ENCODE assay signal across 20 mouse cellular contexts in genomic region chr2:165571216-165571778, GRCm38 (mm10). TPM values are rescaled to one million over a fixed set of nuclear protein-coding genes. Genes with fewer than 3 reads are reported as not detected.
DNase-seq lines count a peak whose midpoint lies in the region; ATAC-seq and TF ChIP-seq lines count a peak whose summit lies in the region.
"Had no signal": no experiment of that assay in that cellular context is flagged by ENCODE, and none has a peak within 500 bp of the region (broad histone marks: within the 10 kb centered on the region; RNA-seq: fewer than 3 reads in every experiment).

No protein-coding gene starts in this region.

- no peak for DNase-seq in heart, postnatal 0 days (ENCODE audit: low spot score)
- DNase-seq in heart, postnatal 4 days: no peak
- DNase-seq in gastrocnemius, postnatal 25 days: no peak
- DNase-seq in cerebellum, adult 11-12 months: no peak
- DNase-seq in spleen, postnatal 4 days (ENCODE audit: low spot score in 2 of 2): no peak
- DNase-seq: adrenal gland, postnatal 10 days; cerebellum, postnatal 10 days; gastrocnemius, postnatal 14 days; heart, adult 2 months; liver, postnatal 0 days had no signal

- TF ChIP-seq EP300 in heart, postnatal 0 days (IDR thresholded peaks at IDR 0.05; ENCODE audit: low read depth): no peak

- no peaks in the 10 kb centered on the region for H3K4me1 ChIP-seq in heart, postnatal 0 days (ENCODE audit: control insufficient read depth, insufficient read depth)
- H3K4me1 ChIP-seq in embryonic facial prominence, embryonic 13.5 days: peaks cover 23% of the 10 kb centered on the region
- peaks cover 6% of the 10 kb centered on the region; the same call in 1 of the 2 replicates for H3K4me1 ChIP-seq in kidney, embryonic 15.5 days
- peaks cover 19% of the 10 kb centered on the region for H3K4me1 ChIP-seq in limb, embryonic 13.5 days
- H3K4me1 ChIP-seq: heart, embryonic 15.5 days; midbrain, embryonic 12.5 days; stomach, embryonic 15.5 days had no signal

- no peaks in the 10 kb centered on the region for H3K9me3 ChIP-seq in heart, postnatal 0 days (replicated peaks; ENCODE audit: control insufficient read depth, low read length)
- H3K9me3 ChIP-seq in embryonic facial prominence, embryonic 13.5 days: no peaks in the 10 kb centered on the region
- H3K9me3 ChIP-seq in kidney, embryonic 15.5 days (replicated peaks): no peaks in the 10 kb centered on the region
- H3K9me3 ChIP-seq in limb, embryonic 13.5 days: 0 out of 2 replicates have a peak, but pooled peaks cover 2% of the 10 kb centered on the region
- H3K9me3 ChIP-seq: forebrain, embryonic 12.5 days; heart, embryonic 15.5 days; hindbrain, embryonic 12.5 days; midbrain, embryonic 12.5 days; stomach, embryonic 15.5 days had no signal

- H3K27ac ChIP-seq in heart, postnatal 0 days (ENCODE audit: low read depth): no peak overlapping the region
- H3K27ac ChIP-seq in embryonic facial prominence, embryonic 13.5 days: peak overlapping the region; percentile 63; the same call in 1 of the 2 replicates
- peak overlapping the region; percentile 66 for H3K27ac ChIP-seq in kidney, embryonic 15.5 days
- H3K27ac ChIP-seq in limb, embryonic 13.5 days: no peak overlapping the region; the same call in 1 of the 2 replicates
- H3K27ac ChIP-seq: forebrain, embryonic 12.5 days; heart, adult 2 months; heart, embryonic 15.5 days; hindbrain, embryonic 12.5 days; midbrain, embryonic 12.5 days; stomach, embryonic 15.5 days had no signal

- no peaks in the 10 kb centered on the region for H3K27me3 ChIP-seq in heart, postnatal 0 days (ENCODE audit: control insufficient read depth, insufficient read depth, low read length)
- H3K27me3 ChIP-seq in embryonic facial prominence, embryonic 13.5 days: no peaks in the 10 kb centered on the region
- H3K27me3 ChIP-seq in kidney, embryonic 15.5 days: no peaks in the 10 kb centered on the region
- H3K27me3 ChIP-seq in limb, embryonic 13.5 days: 0 out of 2 replicates have a peak, but pooled peaks cover 6% of the 10 kb centered on the region
- H3K27me3 ChIP-seq: forebrain, embryonic 12.5 days; hindbrain, embryonic 12.5 days; midbrain, embryonic 12.5 days; stomach, embryonic 15.5 days had no signal

- no peak overlapping the region for H3K4me3 ChIP-seq in heart, postnatal 0 days (ENCODE audit: low read depth, low read length)
- H3K4me3 ChIP-seq in embryonic facial prominence, embryonic 13.5 days: no peak overlapping the region
- H3K4me3 ChIP-seq in kidney, embryonic 15.5 days (replicated peaks): no peak overlapping the region
- H3K4me3 ChIP-seq in limb, embryonic 13.5 days: no peak overlapping the region
- H3K4me3 ChIP-seq: forebrain, embryonic 12.5 days; heart, adult 2 months; heart, embryonic 15.5 days; hindbrain, embryonic 12.5 days; midbrain, embryonic 12.5 days; stomach, embryonic 15.5 days had no signal

- ATAC-seq in heart, postnatal 0 days (ENCODE audit: insufficient read depth, low read depth): peak; percentile 11; the same call in 1 of the 2 replicates
- ATAC-seq in embryonic facial prominence, embryonic 13.5 days (ENCODE audit: insufficient number of reproducible peaks, insufficient read depth, low FRiP score, low TSS enrichment, low read depth): 0 out of 2 replicates have a peak, but pooled peaks have one; percentile 52
- ATAC-seq in kidney, embryonic 15.5 days (replicated peaks; ENCODE audit: low FRiP score): peak; percentile 66; the same call in 1 of the 2 replicates
- peak; percentile 54; the same call in 1 of the 2 replicates for ATAC-seq in limb, embryonic 13.5 days (ENCODE audit: low FRiP score, low read depth)
- ATAC-seq: activated CD4-positive, CD25-positive, alpha-beta regulatory T cell, adult 4 months; CD4-positive, CD25-positive, alpha-beta regulatory T cell, adult 4 months; liver, postnatal 0 days had no signal

- TF ChIP-seq CTCF in heart, postnatal 0 days (IDR thresholded peaks at IDR 0.05; ENCODE audit: low read depth): no peak

- no peak overlapping the region for H3K9ac ChIP-seq in heart, postnatal 0 days (replicated peaks; ENCODE audit: low read depth, low read length)
- H3K9ac ChIP-seq in embryonic facial prominence, embryonic 13.5 days: no peak overlapping the region
- H3K9ac ChIP-seq in kidney, embryonic 15.5 days: no peak overlapping the region
- H3K9ac ChIP-seq in limb, embryonic 13.5 days: no peak overlapping the region
- H3K9ac ChIP-seq: forebrain, embryonic 12.5 days; heart, embryonic 15.5 days; hindbrain, embryonic 12.5 days; liver, postnatal 0 days; midbrain, embryonic 12.5 days; stomach, embryonic 15.5 days had no signal

- H3K36me3 ChIP-seq in heart, postnatal 0 days (replicated peaks; ENCODE audit: control insufficient read depth, insufficient read depth, low read length): no peaks in the 10 kb centered on the region
- no peaks in the 10 kb centered on the region for H3K36me3 ChIP-seq in embryonic facial prominence, embryonic 13.5 days
- H3K36me3 ChIP-seq in kidney, embryonic 15.5 days: no peaks in the 10 kb centered on the region
- no peaks in the 10 kb centered on the region for H3K36me3 ChIP-seq in limb, embryonic 13.5 days
- H3K36me3 ChIP-seq: forebrain, embryonic 12.5 days; heart, embryonic 15.5 days; hindbrain, embryonic 12.5 days; midbrain, embryonic 12.5 days; stomach, embryonic 15.5 days had no signal

- 35% methylated on average over 4 of the region's 4 CpGs for WGBS in heart, postnatal 0 days
- WGBS in embryonic facial prominence, embryonic 13.5 days: 23% methylated on average over 4 of the region's 4 CpGs
- WGBS in kidney, embryonic 15.5 days: 28% methylated on average over 4 of the region's 4 CpGs
- WGBS in limb, embryonic 13.5 days: 36% methylated on average over 4 of the region's 4 CpGs

- H3K4me2 ChIP-seq in heart, postnatal 0 days (ENCODE audit: low read depth, low read length): no peak overlapping the region
- H3K4me2 ChIP-seq in embryonic facial prominence, embryonic 13.5 days: no peak overlapping the region
- H3K4me2 ChIP-seq in kidney, embryonic 15.5 days: no peak overlapping the region
- no peak overlapping the region for H3K4me2 ChIP-seq in limb, embryonic 13.5 days (replicated peaks)
- H3K4me2 ChIP-seq: forebrain, embryonic 12.5 days; heart, embryonic 15.5 days; hindbrain, embryonic 12.5 days; midbrain, embryonic 12.5 days; stomach, embryonic 15.5 days had no signal

RNA-seq across cellular contexts. Expression of gene Eya2, which starts 23.5 kb away (rescaled TPM):
- 0.95 and 3.2 TPM in 2 replicates for total RNA-seq in heart, postnatal 0 days (2014; rRNA removed; ENCODE audit: low replicate concordance)
- polyA plus RNA-seq in heart, postnatal 0 days (2015; fragmentation: Nextera tagmentation; extraction: Ambion mirVana): 0.96 and 1.1 TPM in 2 replicates
- total RNA-seq in heart, postnatal 4 days (2021): 1 to 10 TPM; 1.5 to 2.7 TPM
- 22.1 and 34.0 TPM in 2 replicates for polyA plus RNA-seq in embryonic facial prominence, embryonic 13.5 days (2015; fragmentation: Nextera tagmentation; extraction: Ambion mirVana)
- polyA plus RNA-seq in kidney, embryonic 15.5 days (2015; fragmentation: Nextera tagmentation; extraction: Ambion mirVana): 6.6 and 6.9 TPM in 2 replicates
- polyA plus RNA-seq in limb, embryonic 13.5 days (2015; fragmentation: Nextera tagmentation; extraction: Ambion mirVana): 17.2 and 17.5 TPM in 2 replicates
- 1 to 10 TPM; 1.3 to 3.8 TPM for total RNA-seq in gastrocnemius, postnatal 25 days (2021)

Comparison
In these comparisons a context has a peak if more than half of its experiments do, and no peak if none do; other contexts are left out.
1. ATAC-seq: peak in every context shown above with its lines; median percentile 66 in kidney, embryonic 15.5 days; 54 in limb, embryonic 13.5 days; 52 in embryonic facial prominence, embryonic 13.5 days; 11 in heart, postnatal 0 days.
2. H3K27ac ChIP-seq: peak in embryonic facial prominence, embryonic 13.5 days (single experiment) and kidney, embryonic 15.5 days (single experiment); none in heart, postnatal 0 days (single experiment) and limb, embryonic 13.5 days (single experiment).